Mouse (Mus musculus) brain, embryonic 14.5 days (tissue): ENCODE results near the gene Dcaf6. TPM values are rescaled to one million over a fixed set of nuclear protein-coding genes. Genes with fewer than 3 reads are reported as not detected.
A peak's percentile ranks its signal among the peaks of the same experiment; 100 is the strongest.

Experiments
- DNase-seq: peaks from one replicate; pipeline ENCODE4 v3.0.0-alpha.2; 2011; ENCODE audit warnings: low read depth
- CTCF ChIP-seq: fragments of 200-500 bp; IDR thresholded peaks from 2 replicates; pipeline ENCODE4 v1.5.1; 2012; ENCODE audit warnings: inconsistent platforms, mild to moderate bottlenecking, moderate library complexity, borderline replicate concordance; ENCODE audit not compliant: insufficient read depth, insufficient read length; ENCODE audit errors: extremely low read depth
- POLR2A ChIP-seq: fragments of 200-500 bp; IDR thresholded peaks from 2 replicates; pipeline ENCODE4 v1.6.1; 2012; ENCODE audit warnings: mild to moderate bottlenecking, inconsistent platforms, borderline replicate concordance; ENCODE audit not compliant: poor library complexity, insufficient read depth, insufficient read length, severe bottlenecking; ENCODE audit errors: extremely low read depth
- polyA plus RNA-seq: library from polyadenylated mRNA; depleted of rRNA; stranded (reverse); fragments of >200 nt; gene quantifications from 2 replicates; pipeline ENCODE4 v1.2.3, GENCODE M21; 2012

Dcaf6 gene
- polyA plus RNA-seq, 1 experiment, result 27.4 TPM

DNA sequence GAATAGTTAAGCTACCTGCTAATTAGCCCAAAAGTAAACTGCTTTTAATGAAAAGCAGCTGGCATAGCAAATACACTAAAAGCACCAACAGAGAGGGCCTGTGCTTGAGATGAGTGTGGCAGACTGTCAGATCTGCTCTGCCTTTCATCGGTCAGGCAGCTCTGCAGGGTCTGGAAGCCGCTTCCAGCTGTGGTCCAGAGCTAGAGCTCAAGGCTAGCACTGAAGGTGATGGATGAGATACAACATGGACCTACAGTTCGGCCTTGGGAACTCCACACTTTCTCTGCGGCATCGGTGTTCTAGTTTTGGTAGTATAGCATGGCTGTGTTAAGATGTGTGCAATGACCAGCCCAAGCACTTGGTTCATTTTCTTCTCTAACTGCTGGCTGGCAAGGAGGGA is 132.4 kb downstream of the Dcaf6 start:
- no peak for DNase-seq

GRCm38 (mm10) chr1:165327370-165327769 is 132.9 kb downstream of the Dcaf6 start:
- no peak for DNase-seq
- TF ChIP-seq CTCF, result no peak
- no peak for TF ChIP-seq POLR2A

More for the DNA sequence above, 132.4 kb downstream of the Dcaf6 start:
- TF ChIP-seq POLR2A, result no peak
- TF ChIP-seq CTCF, result no peak

DNA sequence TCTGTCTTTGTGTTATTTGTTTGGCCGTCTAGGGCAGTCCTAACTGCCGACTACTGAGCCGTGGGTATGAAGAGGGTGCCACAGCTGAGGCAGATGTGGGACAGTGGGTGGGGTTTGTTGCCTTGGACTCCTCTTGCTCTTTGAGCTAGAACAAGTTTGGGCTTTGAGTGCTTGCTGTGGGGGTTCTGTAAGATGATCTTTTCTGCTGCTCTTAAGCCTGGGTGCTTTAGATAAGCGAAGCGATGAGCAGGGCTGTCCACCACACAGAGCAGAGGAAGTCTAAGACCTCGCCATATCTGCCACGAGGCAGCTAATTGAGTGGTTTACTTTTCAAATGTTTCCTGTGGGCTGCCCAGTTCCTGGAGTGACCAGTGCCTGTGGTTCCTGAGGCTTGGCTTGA is 137.3 kb downstream of the Dcaf6 start:
- TF ChIP-seq CTCF (no peak), POLR2A (no peak)
- no peak for DNase-seq

- TF ChIP-seq CTCF, result no peak
- no peak for TF ChIP-seq POLR2A
- DNase-seq, result no peak
Observed at GRCm38 (mm10) chr1:165321891-165322290, 138.4 kb downstream of the Dcaf6 start.

DNA sequence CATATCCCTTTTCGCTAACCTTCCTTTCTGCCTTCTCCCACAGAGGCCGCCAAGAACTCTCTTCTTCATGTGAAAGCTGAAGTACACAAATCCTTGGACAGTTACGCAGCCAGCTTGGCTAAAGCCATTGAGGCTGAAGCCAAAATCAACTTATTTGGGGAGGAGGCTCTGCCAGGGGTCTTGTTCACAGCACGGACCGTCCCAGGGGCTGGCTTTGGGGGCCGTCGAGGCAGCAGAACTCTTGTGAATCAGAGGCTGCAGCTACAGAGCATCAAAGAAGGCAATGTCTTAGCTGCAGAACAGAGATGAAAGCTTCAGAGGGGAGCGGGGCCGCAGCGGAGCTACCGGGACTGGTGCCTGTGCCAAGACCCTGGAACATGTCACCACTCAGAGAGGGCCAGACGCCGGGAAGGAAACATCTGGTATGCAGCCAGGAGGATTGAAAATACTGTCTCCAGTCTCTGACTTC is 138.8 kb downstream of the Dcaf6 start:
- TF ChIP-seq POLR2A (no peak), CTCF (no peak)
- DNase-seq, result no peak

DNA sequence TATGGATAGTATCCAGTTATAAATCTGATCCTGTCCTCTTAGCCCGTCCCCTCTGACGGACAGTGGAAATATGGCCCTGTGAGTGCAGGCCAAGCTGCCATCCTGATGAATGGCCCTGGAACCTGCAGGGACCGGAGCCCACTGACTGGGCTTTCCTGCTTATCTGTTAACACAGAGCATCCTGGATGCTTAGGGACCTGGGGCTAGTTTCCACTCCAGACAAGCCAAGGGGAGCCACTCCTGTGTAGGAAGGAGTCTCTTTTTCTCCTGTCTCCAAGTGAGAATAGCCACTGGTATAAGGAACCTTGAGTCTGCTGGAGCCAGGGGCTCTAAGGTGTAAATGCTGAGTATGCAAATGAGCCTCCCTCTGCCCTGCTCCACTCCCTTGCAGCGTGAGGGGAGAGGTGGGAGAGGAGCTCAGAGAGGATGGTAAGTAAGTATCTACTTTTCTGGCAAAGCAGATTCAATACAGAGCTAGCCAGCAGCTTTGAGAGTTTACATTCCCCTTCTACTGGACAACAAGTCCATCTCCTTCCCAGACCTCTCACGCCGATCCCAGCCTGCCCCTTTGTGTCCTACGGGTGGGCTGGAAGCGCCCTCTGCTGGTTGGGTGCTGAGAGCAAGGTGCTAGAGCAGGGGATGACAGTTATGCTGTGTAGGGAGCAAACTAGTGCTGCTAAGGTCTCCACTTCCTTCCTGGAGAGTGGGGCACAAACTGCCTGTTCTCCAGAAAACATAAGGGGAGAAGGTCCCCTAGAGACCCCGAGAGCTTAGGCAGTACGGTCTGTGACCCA is 139.9 kb downstream of the Dcaf6 start:
- TF ChIP-seq CTCF (peak; percentile 84), POLR2A (no peak)
- peak; percentile 83 for DNase-seq

DNA sequence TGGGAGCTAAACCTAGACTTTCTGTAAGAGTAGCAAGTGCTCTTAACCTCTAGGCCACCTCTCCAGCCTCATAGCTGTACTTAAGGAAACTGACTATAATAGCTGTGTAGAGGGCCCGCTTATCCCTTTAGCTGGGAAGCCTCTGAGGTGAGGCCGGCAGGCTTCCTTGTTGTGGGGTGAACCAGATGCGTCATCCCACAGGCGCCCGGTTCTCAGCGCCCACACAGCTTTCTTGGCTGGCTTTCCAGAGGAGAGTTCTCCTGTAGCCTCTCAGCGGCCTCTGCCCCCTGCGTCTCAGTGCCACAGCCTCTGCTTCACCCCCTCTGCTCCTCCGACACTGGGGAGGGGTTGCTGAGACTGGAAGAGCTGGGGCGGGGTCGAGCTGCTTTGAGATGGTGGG is 143.9 kb downstream of the Dcaf6 start:
- TF ChIP-seq CTCF (no peak), POLR2A (no peak)
- DNase-seq, result no peak

DNA sequence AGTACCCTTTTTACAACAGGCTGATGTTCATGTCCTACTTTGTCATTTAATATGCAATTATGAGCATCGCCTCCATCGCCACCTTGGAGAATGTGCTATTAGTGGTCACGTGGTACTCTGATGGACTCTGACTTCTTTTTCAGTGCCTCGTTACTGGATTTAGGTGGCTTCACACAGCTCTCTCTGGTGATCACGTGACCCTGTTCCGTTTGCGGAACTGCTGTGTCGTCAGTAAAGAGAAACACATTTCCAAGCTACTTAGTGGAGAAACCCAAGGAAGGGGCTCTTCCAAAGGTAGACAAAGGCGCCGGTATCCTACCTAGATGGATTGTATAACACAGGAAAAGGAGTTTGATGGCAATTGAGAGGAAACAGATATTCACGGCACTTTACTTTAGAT is 152.1 kb downstream of the Dcaf6 start:
- TF ChIP-seq CTCF, result no peak
- TF ChIP-seq POLR2A, result no peak
- DNase-seq, result no peak

GRCm38 (mm10) chr1:165304341-165304740 is 155.9 kb downstream of the Dcaf6 start:
- no peak for DNase-seq
- TF ChIP-seq POLR2A (no peak), CTCF (no peak)

GRCm38 (mm10) chr1:165303209-165303608 is 157.1 kb downstream of the Dcaf6 start:
- TF ChIP-seq POLR2A (no peak), CTCF (no peak)
- no peak for DNase-seq

- DNase-seq, result peak; percentile 91
- no peak for TF ChIP-seq POLR2A
Observed at GRCm38 (mm10) chr1:165302455-165303208, 157.6 kb downstream of the Dcaf6 start.

GRCm38 (mm10) chr1:165301567-165301966 is 158.7 kb downstream of the Dcaf6 start:
- peak; percentile 78 for DNase-seq
- no peak for TF ChIP-seq CTCF

DNA sequence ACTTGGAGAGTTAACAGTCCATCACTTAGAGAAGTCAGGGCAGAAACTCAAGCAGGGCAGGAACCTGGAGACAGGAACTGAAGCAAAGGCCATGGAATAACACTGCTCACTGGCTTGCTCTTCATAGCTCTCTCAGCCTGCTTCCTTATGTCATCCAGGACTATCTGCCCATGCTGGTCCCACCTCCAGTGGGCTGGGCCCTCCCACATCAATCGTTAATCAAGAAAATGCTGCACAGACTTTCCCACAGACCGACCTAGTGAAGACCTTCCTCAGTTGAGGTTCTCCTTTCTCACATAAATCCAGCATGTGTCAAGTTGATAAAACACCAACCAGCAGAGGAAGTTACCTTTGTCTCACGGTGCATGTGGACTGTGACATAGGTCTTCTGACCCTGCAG is 159.2 kb downstream of the Dcaf6 start:
- DNase-seq, result no peak

More for the DNA sequence above, 159.2 kb downstream of the Dcaf6 start:
- no peak for TF ChIP-seq CTCF
- no peak for TF ChIP-seq POLR2A
